Mouse (Mus musculus): ENCODE measurements around the gene Hist1h4h. TPM values are rescaled to one million over a fixed set of nuclear protein-coding genes. Genes with fewer than 3 reads are reported as not detected.
A peak's percentile ranks its signal among the peaks of the same experiment; 100 is the strongest.
"Not testable (repeated sequence)": the region's sequence is repeated elsewhere in the genome, so short reads cannot be mapped to it uniquely, and the experiment has no call there.

Hist1h4h gene
- polyA plus RNA-seq, 1 experiment from 2014 or later, result 6.9 TPM

DNA sequence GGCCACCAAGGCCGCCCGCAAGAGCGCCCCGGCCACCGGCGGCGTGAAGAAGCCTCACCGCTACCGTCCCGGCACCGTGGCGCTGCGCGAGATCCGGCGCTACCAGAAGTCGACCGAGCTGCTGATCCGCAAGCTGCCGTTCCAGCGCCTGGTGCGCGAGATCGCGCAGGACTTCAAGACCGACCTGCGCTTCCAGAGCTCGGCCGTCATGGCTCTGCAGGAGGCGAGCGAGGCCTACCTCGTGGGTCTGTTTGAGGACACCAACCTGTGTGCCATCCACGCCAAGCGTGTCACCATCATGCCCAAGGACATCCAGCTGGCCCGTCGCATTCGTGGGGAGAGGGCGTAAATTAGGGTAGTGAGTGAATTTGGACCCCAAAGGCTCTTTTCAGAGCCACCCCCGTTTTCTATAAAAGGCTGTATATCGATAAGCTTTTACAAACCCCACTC, 45.0 kb downstream of the Hist1h4h start:
- Histone ChIP-seq H3K9ac (peak overlapping the region; percentile 68), H3K4me3 (peak overlapping the region; percentile 47), H3K4me2 (peak overlapping the region; percentile 54), H3K4me1 (peaks cover 19% of the 10 kb centered on the region; the same call in 1 of the 2 replicates), H3K27ac (peak overlapping the region; percentile 92)
- not testable (repeated sequence) for ATAC-seq (ENCODE audit: borderline replicate concordance, extremely low read depth, low FRiP score, low TSS enrichment); H3K9me3 ChIP-seq; H3K36me3 ChIP-seq; H3K27me3 ChIP-seq
- 3% methylated on average over 8 of the region's 40 CpGs for WGBS

DNA sequence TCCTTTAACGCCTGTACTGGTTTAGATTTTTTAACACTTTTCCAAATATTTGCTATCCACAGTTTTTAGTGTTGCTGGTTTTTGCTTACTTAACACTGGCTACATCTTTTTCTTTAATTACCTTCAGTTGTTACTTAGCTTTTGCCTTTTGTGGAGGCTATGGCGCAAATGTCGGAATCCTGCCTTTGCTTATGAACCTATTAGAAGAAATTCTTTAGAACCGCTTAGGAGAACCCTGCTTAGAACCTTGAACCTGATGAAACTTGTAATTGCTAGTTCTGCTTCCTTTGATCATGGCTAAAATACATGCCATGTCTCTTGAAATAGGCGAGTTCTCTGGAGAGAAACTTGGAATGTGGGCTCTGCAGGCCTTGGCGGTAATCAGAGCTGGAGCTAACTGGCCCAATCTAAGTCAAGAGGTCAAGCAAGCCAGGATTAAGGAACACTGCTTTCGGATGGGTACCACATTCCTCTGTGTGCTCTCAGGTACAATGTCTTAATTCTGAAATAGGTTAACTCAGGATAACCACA, 45.6 kb downstream of the Hist1h4h start:
- Histone ChIP-seq H3K9me3 (no peaks in the 10 kb centered on the region), H3K27ac (peak overlapping the region; percentile 92), H3K9ac (peak overlapping the region; percentile 68), H3K36me3 (no peaks in the 10 kb centered on the region), H3K4me1 (peaks cover 21% of the 10 kb centered on the region; the same call in 1 of the 2 replicates), H3K4me3 (peak overlapping the region; percentile 47), H3K4me2 (peak overlapping the region; percentile 54), H3K27me3 (no peaks in the 10 kb centered on the region)
- no peak for ATAC-seq (ENCODE audit: borderline replicate concordance, extremely low read depth, low FRiP score, low TSS enrichment)
- WGBS, result 3% methylated on average over 7 of the region's 7 CpGs

DNA sequence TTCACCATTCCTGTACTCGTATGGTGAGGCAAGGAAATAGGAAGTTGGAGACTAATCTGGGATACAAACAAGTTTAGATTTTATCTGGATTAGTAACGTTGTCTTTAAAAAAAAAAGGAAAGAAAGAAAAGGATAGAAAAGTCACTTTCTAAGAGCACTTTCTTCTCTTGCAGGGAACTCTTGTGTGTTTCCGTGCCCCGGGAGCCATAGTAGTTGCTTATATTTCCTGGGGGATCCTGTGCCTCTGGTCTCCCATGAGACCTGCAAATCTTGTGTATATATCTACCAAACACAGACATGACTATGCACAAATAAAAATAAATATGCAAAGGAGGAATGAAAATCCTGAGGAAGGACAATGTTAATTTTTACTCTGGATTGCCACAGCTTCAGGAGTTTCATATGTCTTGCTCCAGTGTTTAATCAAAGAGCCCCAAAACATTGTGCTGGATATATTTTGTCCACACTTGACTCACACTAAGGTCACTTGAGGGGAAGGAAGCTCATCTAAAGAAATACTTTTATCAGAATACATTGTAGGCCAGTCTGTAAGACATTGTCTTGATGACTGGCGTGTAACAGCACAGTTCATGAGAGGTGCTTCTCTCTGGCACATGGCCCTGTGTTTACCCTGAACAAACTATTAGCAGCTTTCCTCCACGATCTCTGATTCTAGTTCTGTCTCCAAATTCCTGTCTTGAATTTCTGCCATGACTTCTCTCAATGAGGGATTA, 46.2 kb downstream of the Hist1h4h start:
- Histone ChIP-seq H3K4me3 (peak overlapping the region; percentile 47), H3K36me3 (no peaks in the 10 kb centered on the region), H3K27me3 (no peaks in the 10 kb centered on the region), H3K4me1 (peaks cover 24% of the 10 kb centered on the region; the same call in 1 of the 2 replicates), H3K9me3 (no peaks in the 10 kb centered on the region), H3K4me2 (peak overlapping the region; percentile 54), H3K9ac (peak overlapping the region; percentile 68), H3K27ac (peak overlapping the region; percentile 92)
- no peak for ATAC-seq (ENCODE audit: borderline replicate concordance, extremely low read depth, low FRiP score, low TSS enrichment)
- WGBS, result 23% methylated on average over 6 of the region's 6 CpGs

DNA sequence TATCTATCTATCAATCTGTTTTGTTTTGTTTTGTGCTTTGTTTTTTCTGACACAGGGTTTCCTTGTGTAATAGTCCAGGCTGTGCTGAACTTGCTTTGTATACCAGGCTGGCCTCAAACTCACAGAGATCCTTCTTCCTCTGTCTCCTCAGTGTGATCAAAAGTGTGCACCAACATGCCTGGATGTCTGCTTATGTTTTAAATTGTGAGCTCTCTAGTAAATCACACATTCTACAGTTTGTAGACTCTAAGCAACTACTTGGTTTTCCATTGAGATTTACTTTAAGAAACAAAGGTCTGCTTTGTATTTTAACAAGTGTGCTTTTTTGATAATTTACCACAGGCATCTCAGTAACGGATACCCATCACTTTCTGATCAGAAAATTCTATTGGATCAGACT, 47.0 kb downstream of the Hist1h4h start:
- Histone ChIP-seq H3K36me3 (no peaks in the 10 kb centered on the region), H3K4me1 (peaks cover 27% of the 10 kb centered on the region; the same call in 1 of the 2 replicates), H3K9me3 (no peaks in the 10 kb centered on the region), H3K27me3 (no peaks in the 10 kb centered on the region), H3K9ac (no peak overlapping the region), H3K4me2 (no peak overlapping the region), H3K4me3 (no peak overlapping the region), H3K27ac (no peak overlapping the region)
- 79% methylated on average over 1 of the region's 1 CpGs for WGBS
- no peak for ATAC-seq (ENCODE audit: borderline replicate concordance, extremely low read depth, low FRiP score, low TSS enrichment)

Small RNA genes lying within 50 kb of the gene (microRNA-seq; reads per million reads assigned to microRNA genes)
- gene Gm44297, result not detected
- gene Gm44359, result not detected
- not detected for gene Gm44394
- gene n-TStga1, result 3.0 reads per million, percentile 12 among the genes with 10 or more reads in this experiment

Other genes with a start within 250 kb of the Hist1h4h start
- 51.9 and 53.3 TPM in 2 replicates for gene Zfp322a, start 161.8 kb upstream of the Hist1h4h start, polyA plus RNA-seq (2015; fragmentation: Nextera tagmentation; extraction: Ambion mirVana)
- 13.6 and 14.2 TPM in 2 replicates for gene Abt1, start 107.2 kb upstream of the Hist1h4h start, polyA plus RNA-seq (2015; fragmentation: Nextera tagmentation; extraction: Ambion mirVana)
- gene Btn1a1, start 65.1 kb upstream of the Hist1h4h start, polyA plus RNA-seq (2015; fragmentation: Nextera tagmentation; extraction: Ambion mirVana), result 0.14 and 0.26 TPM in 2 replicates
- gene Btn2a2, start 42.2 kb upstream of the Hist1h4h start, polyA plus RNA-seq (2015; fragmentation: Nextera tagmentation; extraction: Ambion mirVana), result 0.16 and 0.21 TPM in 2 replicates
- 6.2 and 8.4 TPM in 2 replicates for gene Hist1h2af, start 2.9 kb downstream of the Hist1h4h start, polyA plus RNA-seq (2015; fragmentation: Nextera tagmentation; extraction: Ambion mirVana)
- 9.5 and 10.8 TPM in 2 replicates for gene Hist1h3g, start 4.4 kb downstream of the Hist1h4h start, polyA plus RNA-seq (2015; fragmentation: Nextera tagmentation; extraction: Ambion mirVana)
- gene Hist1h2bh, start 12.3 kb downstream of the Hist1h4h start, polyA plus RNA-seq (2015; fragmentation: Nextera tagmentation; extraction: Ambion mirVana), result 1.4 TPM in 2 replicates
- 0.75 and 1.5 TPM in 2 replicates for gene Hist1h3f, start 13.0 kb downstream of the Hist1h4h start, polyA plus RNA-seq (2015; fragmentation: Nextera tagmentation; extraction: Ambion mirVana)
- 1.7 and 2.1 TPM in 2 replicates for gene Hist1h4f, start 20.6 kb downstream of the Hist1h4h start, polyA plus RNA-seq (2015; fragmentation: Nextera tagmentation; extraction: Ambion mirVana)
- 0.78 and 0.86 TPM in 2 replicates for gene Hist1h1d, start 22.2 kb downstream of the Hist1h4h start, polyA plus RNA-seq (2015; fragmentation: Nextera tagmentation; extraction: Ambion mirVana)
- 7.1 and 7.9 TPM in 2 replicates for gene Hist1h3e, start 31.3 kb downstream of the Hist1h4h start, polyA plus RNA-seq (2015; fragmentation: Nextera tagmentation; extraction: Ambion mirVana)
- 143 and 164 TPM in 2 replicates for gene Hist1h2ae, start 40.2 kb downstream of the Hist1h4h start, polyA plus RNA-seq (2015; fragmentation: Nextera tagmentation; extraction: Ambion mirVana)
- 14.5 and 17.7 TPM in 2 replicates for gene Hist1h2bg, start 40.3 kb downstream of the Hist1h4h start, polyA plus RNA-seq (2015; fragmentation: Nextera tagmentation; extraction: Ambion mirVana)
- gene Hist1h2bf, start 43.1 kb downstream of the Hist1h4h start, polyA plus RNA-seq (2015; fragmentation: Nextera tagmentation; extraction: Ambion mirVana), result 10.1 and 10.2 TPM in 2 replicates
- gene Hist1h2ad, start 43.3 kb downstream of the Hist1h4h start, polyA plus RNA-seq (2015; fragmentation: Nextera tagmentation; extraction: Ambion mirVana), result 3.1 and 4.6 TPM in 2 replicates
- gene Hist1h3d, start 44.7 kb downstream of the Hist1h4h start, polyA plus RNA-seq (2015; fragmentation: Nextera tagmentation; extraction: Ambion mirVana), result 9.4 and 10.2 TPM in 2 replicates
- gene Hist1h4d, start 50.5 kb downstream of the Hist1h4h start, polyA plus RNA-seq (2015; fragmentation: Nextera tagmentation; extraction: Ambion mirVana), result 160 and 177 TPM in 2 replicates
- gene Hist1h2be, start 90.1 kb downstream of the Hist1h4h start, polyA plus RNA-seq (2015; fragmentation: Nextera tagmentation; extraction: Ambion mirVana), result 2.5 and 3.6 TPM in 2 replicates
- 28.3 and 28.5 TPM in 2 replicates for gene Hist1h1e, start 91.5 kb downstream of the Hist1h4h start, polyA plus RNA-seq (2015; fragmentation: Nextera tagmentation; extraction: Ambion mirVana)
- 1.6 and 1.8 TPM in 2 replicates for gene Hist1h2ac, start 152.9 kb downstream of the Hist1h4h start, polyA plus RNA-seq (2015; fragmentation: Nextera tagmentation; extraction: Ambion mirVana)
- 60.8 and 63.6 TPM in 2 replicates for gene Hist1h2bc, start 153.1 kb downstream of the Hist1h4h start, polyA plus RNA-seq (2015; fragmentation: Nextera tagmentation; extraction: Ambion mirVana)
- gene Hist1h1t, start 164.8 kb downstream of the Hist1h4h start, polyA plus RNA-seq (2015; fragmentation: Nextera tagmentation; extraction: Ambion mirVana), result 0.22 and 0.35 TPM in 2 replicates
- 8.2 and 9.4 TPM in 2 replicates for gene Hist1h4c, start 167.4 kb downstream of the Hist1h4h start, polyA plus RNA-seq (2015; fragmentation: Nextera tagmentation; extraction: Ambion mirVana)
- 8.6 and 10.8 TPM in 2 replicates for gene Hfe, start 179.8 kb downstream of the Hist1h4h start, polyA plus RNA-seq (2015; fragmentation: Nextera tagmentation; extraction: Ambion mirVana)
- gene Hist1h1c, start 207.8 kb downstream of the Hist1h4h start, polyA plus RNA-seq (2015; fragmentation: Nextera tagmentation; extraction: Ambion mirVana), result 36.2 and 37.0 TPM in 2 replicates
- gene Hist1h3c, start 214.6 kb downstream of the Hist1h4h start, polyA plus RNA-seq (2015; fragmentation: Nextera tagmentation; extraction: Ambion mirVana), result 12.0 and 13.7 TPM in 2 replicates
- 3.2 and 4.1 TPM in 2 replicates for gene Hist1h2bb, start 215.7 kb downstream of the Hist1h4h start, polyA plus RNA-seq (2015; fragmentation: Nextera tagmentation; extraction: Ambion mirVana)
- gene Hist1h2ab, start 220.1 kb downstream of the Hist1h4h start, polyA plus RNA-seq (2015; fragmentation: Nextera tagmentation; extraction: Ambion mirVana), result 74.3 and 83.5 TPM in 2 replicates
- 12.0 and 18.6 TPM in 2 replicates for gene Hist1h3b, start 221.2 kb downstream of the Hist1h4h start, polyA plus RNA-seq (2015; fragmentation: Nextera tagmentation; extraction: Ambion mirVana)
- gene Hist1h4b, start 226.0 kb downstream of the Hist1h4h start, polyA plus RNA-seq (2015; fragmentation: Nextera tagmentation; extraction: Ambion mirVana), result 5.8 and 7.5 TPM in 2 replicates
- 0.69 TPM in 1 of 2 replicates, not detected in the other for gene Hist1h4a, start 230.2 kb downstream of the Hist1h4h start, polyA plus RNA-seq (2015; fragmentation: Nextera tagmentation; extraction: Ambion mirVana)
- 8.3 and 8.5 TPM in 2 replicates for gene Hist1h3a, start 231.3 kb downstream of the Hist1h4h start, polyA plus RNA-seq (2015; fragmentation: Nextera tagmentation; extraction: Ambion mirVana)
- 3.3 and 3.9 TPM in 2 replicates for gene Hist1h1a, start 232.6 kb downstream of the Hist1h4h start, polyA plus RNA-seq (2015; fragmentation: Nextera tagmentation; extraction: Ambion mirVana)
- not detected in 2 replicates for gene Trim38, start 238.9 kb downstream of the Hist1h4h start, polyA plus RNA-seq (2015; fragmentation: Nextera tagmentation; extraction: Ambion mirVana)